Mouse (Mus musculus) kidney, embryonic 14.5 days (tissue): ENCODE measurements at regions not wholly inside any gene's neighbourhood (a gene's known extent, or its start where the extent isn't known, plus 50 kb on each side); places are given as distances from the start of the nearest gene placed in this dataset.

Experiments used
- ATAC-seq: fragments of 200-750 bp; cut with Nextera tagmentation; 2 replicates; pipeline ENCODE4 v1.8.0; 2017; ENCODE audit warnings: moderate number of reproducible peaks, mild to moderate bottlenecking, moderate TSS enrichment, moderate library complexity; ENCODE audit not compliant: low FRiP score, low TSS enrichment
- H3K27ac ChIP-seq: fragments of 300-500 bp; sonication (generic); 2 replicates; pipeline ENCODE4 v1.5.1; 2014; ENCODE audit warnings: low read depth, mild to moderate bottlenecking, low read length, moderate library complexity, mixed read lengths
- H3K27me3 ChIP-seq: fragments of 300-500 bp; sonication (generic); 2 replicates; pipeline ENCODE4 v1.6.1; 2014; ENCODE audit warnings: mild to moderate bottlenecking, low read length; ENCODE audit not compliant: control insufficient read depth, insufficient read depth
- H3K36me3 ChIP-seq: fragments of 300-500 bp; sonication (generic); 2 replicates; pipeline ENCODE4 v1.6.1; 2014; ENCODE audit warnings: low read length, mixed read lengths; ENCODE audit not compliant: control insufficient read depth, insufficient read depth
- H3K4me1 ChIP-seq: fragments of 300-500 bp; sonication (generic); 2 replicates; pipeline ENCODE4 v1.6.1; 2014; ENCODE audit warnings: low read length, mixed read lengths; ENCODE audit not compliant: control insufficient read depth, insufficient read depth
- H3K4me2 ChIP-seq: fragments of 300-500 bp; sonication (generic); replicated peaks from 2 replicates; pipeline ENCODE4 v1.6.1; 2014; ENCODE audit warnings: low read depth, mild to moderate bottlenecking, low read length
- H3K4me3 ChIP-seq: fragments of 300-500 bp; sonication (generic); 2 replicates; pipeline ENCODE4 v1.5.1; 2014; ENCODE audit warnings: mild to moderate bottlenecking, low read length
- H3K9ac ChIP-seq: fragments of 300-500 bp; sonication (generic); 2 replicates; pipeline ENCODE4 v1.6.1; 2014; ENCODE audit warnings: low read depth, mild to moderate bottlenecking, low read length, moderate library complexity
- H3K9me3 ChIP-seq: fragments of 300-500 bp; sonication (generic); 2 replicates; pipeline ENCODE4 v1.6.1; 2016; ENCODE audit warnings: low read length; ENCODE audit not compliant: control insufficient read depth
- WGBS: fragments of 180-500 bp; shearing (Covaris S2); extraction: QIAGEN DNeasy Blood & Tissue Kit; methylation state at CpG from one replicate; pipeline ENCODE4 v1.1.7; 2014; 5-methylcytosine and 5-hydroxymethylcytosine counted together

- Histone ChIP-seq H3K4me1 (no peaks in the 10 kb centered on the region), H3K4me3 (no peak overlapping the region), H3K27ac (no peak overlapping the region), H3K27me3 (no peaks in the 10 kb centered on the region), H3K9me3 (no peaks in the 10 kb centered on the region), H3K4me2 (no peak overlapping the region), H3K9ac (no peak overlapping the region), H3K36me3 (no peaks in the 10 kb centered on the region)
- ATAC-seq = no peak
- WGBS = 90% methylated on average over 31 of the region's 31 CpGs
These were observed 80.0 kb upstream of the Rap1b start for GRCm38 (mm10) chr10:117925611-117926555.

DNA sequence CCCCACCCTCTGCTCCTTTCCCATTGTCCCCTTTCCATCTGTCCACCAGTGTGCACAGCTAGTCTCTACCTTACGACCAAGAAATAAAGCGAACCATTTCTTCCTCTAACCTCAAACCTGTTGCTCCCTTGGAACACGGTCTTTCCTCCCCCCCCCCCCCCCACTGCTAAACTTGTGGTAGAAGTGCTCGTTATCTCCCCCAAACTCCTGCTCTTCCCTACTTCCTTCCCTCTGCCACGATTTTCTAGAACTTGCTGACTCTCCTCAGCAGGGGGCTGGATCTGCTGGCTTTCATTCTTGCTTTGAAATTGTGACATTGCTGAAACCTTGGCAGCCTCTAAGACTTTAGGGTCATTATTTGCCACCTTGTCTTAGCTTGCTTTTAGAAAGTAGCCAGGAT, 83.2 kb upstream of the Rap1b start:
- no peaks in the 10 kb centered on the region for H3K27me3 ChIP-seq
- H3K4me3 ChIP-seq = no peak overlapping the region
- ATAC-seq = no peak
- no peak overlapping the region for H3K27ac ChIP-seq
- H3K4me2 ChIP-seq = no peak overlapping the region
- 56% methylated on average over 5 of the region's 5 CpGs for WGBS
- H3K36me3 ChIP-seq = no peaks in the 10 kb centered on the region
- no peak overlapping the region for H3K9ac ChIP-seq
- H3K9me3 ChIP-seq = no peaks in the 10 kb centered on the region
- no peaks in the 10 kb centered on the region for H3K4me1 ChIP-seq

DNA sequence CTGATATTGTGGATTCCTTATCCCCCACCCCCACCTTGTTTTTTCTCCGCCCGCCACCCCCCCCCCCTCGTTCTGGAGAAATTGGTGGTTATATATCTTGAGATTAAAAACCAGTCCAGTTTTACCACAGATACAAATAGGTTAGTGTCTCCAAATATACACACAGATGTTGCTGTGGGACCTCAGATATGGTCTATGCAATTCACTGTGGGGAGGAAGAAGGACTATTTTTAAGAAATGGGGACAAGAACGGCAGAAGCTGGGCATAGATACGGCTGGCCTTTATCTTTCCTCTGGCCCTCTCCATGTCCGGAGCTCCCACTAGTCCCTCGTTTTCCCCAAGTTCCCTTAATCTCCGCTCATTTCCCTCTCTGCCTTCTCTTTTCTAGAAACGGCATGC, 89.0 kb upstream of the Rap1b start:
- no peak for ATAC-seq
- H3K4me3 ChIP-seq = no peak overlapping the region
- no peaks in the 10 kb centered on the region for H3K27me3 ChIP-seq
- H3K4me1 ChIP-seq = no peaks in the 10 kb centered on the region
- H3K27ac ChIP-seq = no peak overlapping the region
- no peaks in the 10 kb centered on the region for H3K36me3 ChIP-seq
- H3K4me2 ChIP-seq = no peak overlapping the region
- no peaks in the 10 kb centered on the region for H3K9me3 ChIP-seq
- no peak overlapping the region for H3K9ac ChIP-seq
- 87% methylated on average over 9 of the region's 9 CpGs for WGBS

DNA sequence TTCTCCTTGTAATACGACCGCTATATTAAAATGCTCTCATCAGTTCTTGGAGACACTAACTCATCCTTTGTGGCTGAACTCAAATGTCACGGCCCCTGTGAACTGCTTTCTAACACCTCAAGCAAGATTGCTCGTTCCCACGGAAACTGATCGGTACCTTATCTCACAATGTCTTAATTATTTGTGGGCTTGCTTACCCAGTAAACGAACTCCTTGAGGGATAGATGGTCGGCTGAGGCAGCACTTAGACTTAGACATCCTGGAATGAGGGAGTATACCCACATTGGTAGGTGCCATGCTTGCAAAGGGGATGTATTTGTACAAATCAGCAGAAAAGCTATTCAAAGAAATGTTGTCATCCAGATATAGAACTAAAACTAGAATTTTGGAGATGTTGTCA, 92.9 kb upstream of the Rap1b start:
- Histone ChIP-seq H3K9me3 (no peaks in the 10 kb centered on the region), H3K27ac (no peak overlapping the region), H3K36me3 (no peaks in the 10 kb centered on the region), H3K27me3 (no peaks in the 10 kb centered on the region), H3K9ac (no peak overlapping the region), H3K4me1 (peaks cover 7% of the 10 kb centered on the region; the same call in 1 of the 2 replicates), H3K4me2 (no peak overlapping the region), H3K4me3 (no peak overlapping the region)
- WGBS = 58% methylated on average over 8 of the region's 8 CpGs
- ATAC-seq = no peak

- Histone ChIP-seq H3K9me3 (no peaks in the 10 kb centered on the region), H3K9ac (no peak overlapping the region), H3K4me1 (peaks cover 7% of the 10 kb centered on the region; the same call in 1 of the 2 replicates), H3K36me3 (no peaks in the 10 kb centered on the region), H3K27ac (no peak overlapping the region; the same call in 1 of the 2 replicates), H3K4me2 (no peak overlapping the region; the same call in 1 of the 2 replicates), H3K4me3 (no peak overlapping the region), H3K27me3 (no peaks in the 10 kb centered on the region)
- WGBS = 35% methylated on average over 10 of the region's 10 CpGs
- peak; percentile 68; the same call in 1 of the 2 replicates for ATAC-seq
These were observed 94.8 kb upstream of the Rap1b start for GRCm38 (mm10) chr10:117940441-117941265.

- no peak overlapping the region for H3K9ac ChIP-seq
- ATAC-seq = no peak
- H3K4me3 ChIP-seq = no peak overlapping the region
- H3K27me3 ChIP-seq = no peaks in the 10 kb centered on the region
- H3K36me3 ChIP-seq = no peaks in the 10 kb centered on the region
- WGBS = 42% methylated on average over 3 of the region's 3 CpGs
- H3K4me1 ChIP-seq = peaks cover 7% of the 10 kb centered on the region; the same call in 1 of the 2 replicates
- H3K4me2 ChIP-seq = no peak overlapping the region; the same call in 1 of the 2 replicates
- H3K9me3 ChIP-seq = no peaks in the 10 kb centered on the region
- H3K27ac ChIP-seq = no peak overlapping the region
These were observed 95.4 kb upstream of the Rap1b start for GRCm38 (mm10) chr10:117941266-117941651.

DNA sequence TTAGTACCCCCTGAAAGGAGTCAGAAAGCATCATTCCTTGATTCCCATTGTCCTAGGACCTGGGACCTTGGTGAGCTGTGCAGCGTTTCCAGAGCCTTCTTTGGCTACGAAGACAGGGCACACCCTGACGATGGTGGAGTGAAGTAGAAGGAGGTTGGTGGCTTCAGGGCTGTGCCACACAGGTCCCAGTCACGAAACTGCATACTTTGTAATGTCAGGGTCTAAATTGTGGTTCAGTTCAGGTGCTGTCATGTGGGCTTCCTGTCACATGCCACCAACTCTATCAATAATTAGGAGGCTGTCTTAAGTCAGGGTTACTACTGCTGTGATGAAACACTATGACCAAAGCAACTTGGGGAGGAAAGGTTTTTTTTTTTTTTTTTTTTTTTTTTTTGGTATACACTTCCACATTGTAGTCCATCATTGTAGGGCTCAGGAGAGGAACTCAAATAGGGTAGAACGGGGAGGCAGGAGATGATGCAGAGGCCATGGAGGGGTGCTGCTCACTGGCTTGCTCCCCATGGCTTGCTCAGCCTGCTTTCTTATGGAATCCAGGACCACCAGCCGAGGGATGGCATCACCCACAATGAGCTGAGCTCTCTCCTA, 98.0 kb upstream of the Rap1b start:
- no peaks in the 10 kb centered on the region for H3K27me3 ChIP-seq
- no peak overlapping the region for H3K4me3 ChIP-seq
- WGBS = 87% methylated on average over 6 of the region's 6 CpGs
- no peak overlapping the region for H3K4me2 ChIP-seq
- no peaks in the 10 kb centered on the region for H3K9me3 ChIP-seq
- ATAC-seq = no peak
- no peak overlapping the region for H3K9ac ChIP-seq
- no peaks in the 10 kb centered on the region for H3K36me3 ChIP-seq
- H3K27ac ChIP-seq = no peak overlapping the region
- peaks cover 7% of the 10 kb centered on the region; the same call in 1 of the 2 replicates for H3K4me1 ChIP-seq

- no peaks in the 10 kb centered on the region for H3K36me3 ChIP-seq
- H3K27me3 ChIP-seq = no peaks in the 10 kb centered on the region
- no peak overlapping the region for H3K4me3 ChIP-seq
- no peak for ATAC-seq
- H3K9ac ChIP-seq = no peak overlapping the region
- peak overlapping the region; percentile 35 for H3K4me2 ChIP-seq
- WGBS = 15% methylated on average over 13 of the region's 13 CpGs
- no peaks in the 10 kb centered on the region for H3K9me3 ChIP-seq
- no peak overlapping the region for H3K27ac ChIP-seq
- H3K4me1 ChIP-seq = no peaks in the 10 kb centered on the region
These were observed 101.4 kb upstream of the Rap1b start for GRCm38 (mm10) chr10:117947191-117947590.
